Mouse (Mus musculus) CD4-positive, CD25-positive, alpha-beta regulatory T cell, adult 4 months (primary cell): ENCODE results near the gene Lyz2. TPM values are rescaled to one million over a fixed set of nuclear protein-coding genes. Genes with fewer than 3 reads are reported as not detected.
"Not testable (repeated sequence)": the region's sequence is repeated elsewhere in the genome, so short reads cannot be mapped to it uniquely, and the experiment has no call there.

ENCODE experiments used
- ATAC-seq: one replicate; pipeline ENCODE4 v1.8.0; 2017
- polyA plus RNA-seq, 2 experiments: library from polyadenylated mRNA; unstranded; fragments of 100-300 nt; shearing (Covaris generic); gene quantifications; one replicate each; pipeline ENCODE4 v1.2.1; 2017

Lyz2 gene
- 1 to 10 TPM in 1 of 2 experiments, under 1 TPM in 1; 0.32 to 9.2 TPM for polyA plus RNA-seq

GRCm38 (mm10) chr10:117282049-117282448 is at the start of gene Lyz2:
Lyz2 (minus strand) TSS chr10:117282321.
- no peak for ATAC-seq

GRCm38 (mm10) chr10:117330521-117330920 is 48.4 kb upstream of the Lyz2 start:
- peak; percentile 53 for ATAC-seq

- no peak for ATAC-seq
Measured at GRCm38 (mm10) chr10:117323782-117324181, 41.7 kb upstream of the Lyz2 start.

GRCm38 (mm10) chr10:117322630-117323029 is 40.5 kb upstream of the Lyz2 start:
- no peak for ATAC-seq

- ATAC-seq: no peak
Measured at GRCm38 (mm10) chr10:117320571-117320981, 38.5 kb upstream of the Lyz2 start.

GRCm38 (mm10) chr10:117316391-117316790 is 34.3 kb upstream of the Lyz2 start:
- no peak for ATAC-seq

- ATAC-seq: no peak
Measured at GRCm38 (mm10) chr10:117313133-117313532, 31.0 kb upstream of the Lyz2 start.

- no peak for ATAC-seq
Measured at GRCm38 (mm10) chr10:117312168-117312567, 30.0 kb upstream of the Lyz2 start.

- no peak for ATAC-seq
Measured at GRCm38 (mm10) chr10:117304371-117304770, 22.2 kb upstream of the Lyz2 start.

GRCm38 (mm10) chr10:117301688-117302087 is 19.6 kb upstream of the Lyz2 start:
- no peak for ATAC-seq

- ATAC-seq: no peak
Measured at GRCm38 (mm10) chr10:117299901-117300520, 17.9 kb upstream of the Lyz2 start.

GRCm38 (mm10) chr10:117299106-117299505 is 17.0 kb upstream of the Lyz2 start:
- ATAC-seq: no peak

- no peak for ATAC-seq
Measured at GRCm38 (mm10) chr10:117298336-117298735, 16.2 kb upstream of the Lyz2 start.

- no peak for ATAC-seq
Measured at GRCm38 (mm10) chr10:117292671-117293070, 10.6 kb upstream of the Lyz2 start, which contains the start of gene Lyz1. Lyz1 (minus strand) TSS chr10:117292868.

GRCm38 (mm10) chr10:117290936-117291335 is 8.8 kb upstream of the Lyz2 start:
- ATAC-seq: not testable (repeated sequence)

GRCm38 (mm10) chr10:117290046-117290870 is 8.1 kb upstream of the Lyz2 start:
- no peak for ATAC-seq

- not testable (repeated sequence) for ATAC-seq
Measured at GRCm38 (mm10) chr10:117289034-117289505, 6.9 kb upstream of the Lyz2 start.

- no peak for ATAC-seq
Measured at GRCm38 (mm10) chr10:117288197-117289033, 6.3 kb upstream of the Lyz2 start.

GRCm38 (mm10) chr10:117287226-117287850 is 5.2 kb upstream of the Lyz2 start:
- ATAC-seq: no peak

GRCm38 (mm10) chr10:117286366-117286970 is 4.3 kb upstream of the Lyz2 start:
- ATAC-seq: no peak

GRCm38 (mm10) chr10:117285584-117285983 is 3.5 kb upstream of the Lyz2 start:
- ATAC-seq: not testable (repeated sequence)
